Mouse (Mus musculus) left cerebral cortex, postnatal 14 days (tissue): ENCODE measurements around the gene Acpp. TPM values are rescaled to one million over a fixed set of nuclear protein-coding genes. Genes with fewer than 3 reads are reported as not detected.

ENCODE experiments used
- DNase-seq, 2 experiments: peaks; one replicate each; pipeline ENCODE4 v3.0.0; 2021 to 2022; ENCODE audit warnings: low spot score in 2 of 2, mixed read lengths in 1 of 2
- intact Hi-C: fragments of 180-260 bp; cut with DNase I; formaldehyde crosslinking; loops from one replicate; pipeline ENCODE4 v1.15.1; 2025
- total RNA-seq, 2 experiments: library from RNA; stranded (reverse); gene quantifications; 2 replicates each; pipeline ENCODE4 v1.2.3; 2021

Gene Acpp
- total RNA-seq, 2 experiments from 2014 or later = 0.13 to 0.46 TPM

- intact Hi-C loops = no loop called here
- peak; percentile 19 to 28 for DNase-seq
Measured at GRCm38 (mm10) chr9:104262016-104262762, 75.4 kb downstream of the Acpp start.

- intact Hi-C loops = no loop called here
- no peak for DNase-seq
Measured at GRCm38 (mm10) chr9:104260306-104260705, 77.2 kb downstream of the Acpp start.

- intact Hi-C loops = no loop called here
- no peak for DNase-seq
Measured at GRCm38 (mm10) chr9:104256085-104256484, 81.5 kb downstream of the Acpp start.

- intact Hi-C loops = no loop called here
- DNase-seq = peak in 1 of 2 experiments; percentile 19
Measured at GRCm38 (mm10) chr9:104254408-104255180, 83.0 kb downstream of the Acpp start.

- intact Hi-C loops = no loop called here
- no peak for DNase-seq
Measured at GRCm38 (mm10) chr9:104252637-104253036, 84.9 kb downstream of the Acpp start.

- intact Hi-C loops = no loop called here
- DNase-seq = no peak
Measured at GRCm38 (mm10) chr9:104251687-104252086, 85.9 kb downstream of the Acpp start.

- intact Hi-C loops = no loop called here
- no peak for DNase-seq
Measured at GRCm38 (mm10) chr9:104251111-104251510, 86.4 kb downstream of the Acpp start.

- DNase-seq = no peak
- intact Hi-C loops = no loop called here
Measured at GRCm38 (mm10) chr9:104247307-104247987, 90.1 kb downstream of the Acpp start.

GRCm38 (mm10) chr9:104243799-104244466, 93.6 kb downstream of the Acpp start:
- no peak for DNase-seq
- intact Hi-C loops = no loop called here

- intact Hi-C loops = no loop called here
Measured at GRCm38 (mm10) chr9:104240146-104240545, 97.4 kb downstream of the Acpp start.

GRCm38 (mm10) chr9:104239076-104239475, 98.5 kb downstream of the Acpp start:
- no peak for DNase-seq
- intact Hi-C loops = no loop called here

More at GRCm38 (mm10) chr9:104240146-104240545, 97.4 kb downstream of the Acpp start:
- DNase-seq = no peak

Other genes with a start within 250 kb of the Acpp start
- gene Ackr4, start 210.8 kb downstream of the Acpp start, total RNA-seq = under 1 TPM; 0.35 to 0.47 TPM
- gene Dnajc13, start 74.8 kb downstream of the Acpp start, total RNA-seq = 10 to 100 TPM; 67.4 to 68.7 TPM
- 10 to 100 TPM; 68.5 to 75.8 TPM for gene Cpne4, start 209.5 kb upstream of the Acpp start, total RNA-seq